Mouse (Mus musculus) G1E-ER4 (cell line): ENCODE results near the gene Dolk. TPM values are rescaled to one million over a fixed set of nuclear protein-coding genes. Genes with fewer than 3 reads are reported as not detected.

Source experiments
- GATA1 ChIP-seq: IDR thresholded peaks from one replicate; pipeline ENCODE4 v1.8.0; 2012; ENCODE audit warnings: low read length, inconsistent platforms
- polyA plus RNA-seq: library from polyadenylated mRNA; stranded (reverse); fragments of >175 nt; gene quantifications from 2 replicates; pipeline ENCODE4 v1.2.3, GENCODE M21; 2012

The Dolk gene
- polyA plus RNA-seq, 1 experiment, result 5.8 TPM

- no peak for TF ChIP-seq GATA1
Measured at GRCm38 (mm10) chr2:30283193-30283592, 2.9 kb downstream of the Dolk start.

DNA sequence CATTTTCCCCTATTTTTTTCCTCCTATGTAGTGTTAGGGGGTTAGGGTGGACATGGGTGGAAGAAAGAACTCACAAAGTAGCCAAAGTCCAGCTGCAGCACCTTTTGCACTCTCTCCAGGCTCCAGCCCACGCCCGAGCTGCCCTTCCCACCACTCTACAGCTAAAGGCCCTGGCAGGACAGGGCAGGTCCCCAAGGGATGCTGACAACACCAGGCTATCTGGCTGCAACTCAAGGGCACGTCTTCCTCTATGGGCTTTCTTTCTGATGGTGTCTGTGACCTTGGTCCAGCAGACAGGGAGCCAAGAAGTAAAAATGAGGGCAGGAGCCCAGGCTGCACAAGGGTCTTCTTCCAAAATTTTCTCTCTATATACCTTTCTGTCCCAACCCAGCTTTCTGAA is 4.5 kb downstream of the Dolk start:
- no peak for TF ChIP-seq GATA1

DNA sequence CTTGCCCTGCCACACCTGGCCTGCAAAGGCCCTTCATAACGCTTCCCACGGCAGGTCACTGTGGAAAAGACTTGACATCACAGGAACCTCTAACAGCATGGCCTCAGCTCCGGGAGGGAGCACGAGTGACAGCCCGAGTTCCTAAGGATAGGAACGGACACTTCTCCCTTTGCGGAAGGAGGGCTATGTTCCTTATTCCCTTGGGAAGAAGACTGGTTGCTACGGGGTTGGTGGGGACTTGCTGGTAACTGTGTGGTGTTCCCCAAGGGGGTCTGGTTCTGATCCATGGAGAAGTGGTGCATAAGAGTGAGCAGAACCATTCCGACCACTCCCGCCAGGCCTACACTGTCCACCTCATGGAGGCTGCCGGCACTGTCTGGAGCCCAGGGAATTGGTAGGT is 5.4 kb downstream of the Dolk start, which contains the start of gene Gm28038:
TSS of gene Gm28038 (plus strand) at position 301 of the 400 bp plus-strand sequence.
- no peak for TF ChIP-seq GATA1

DNA sequence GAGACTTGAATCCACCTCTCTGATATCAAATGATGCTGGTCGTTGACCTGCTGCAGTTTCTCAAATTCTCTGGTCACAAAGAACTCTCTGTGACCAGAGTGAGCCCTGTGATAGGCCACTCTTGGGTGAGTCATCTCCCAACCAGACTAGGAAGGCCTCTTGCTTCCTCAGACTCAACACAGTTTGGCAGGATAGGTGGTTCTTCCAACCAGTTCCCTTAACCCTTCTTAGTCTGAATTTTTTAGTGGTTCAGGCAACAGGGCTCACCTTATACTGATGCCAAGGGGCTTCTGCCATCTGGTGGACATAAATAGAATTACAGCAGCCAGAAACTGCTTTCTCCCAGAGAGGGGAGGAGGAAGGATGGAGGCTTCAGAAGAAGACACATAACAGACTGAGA is 16.0 kb downstream of the Dolk start:
- no peak for TF ChIP-seq GATA1

- no peak for TF ChIP-seq GATA1
Measured at GRCm38 (mm10) chr2:30269241-30269990, 16.7 kb downstream of the Dolk start.

DNA sequence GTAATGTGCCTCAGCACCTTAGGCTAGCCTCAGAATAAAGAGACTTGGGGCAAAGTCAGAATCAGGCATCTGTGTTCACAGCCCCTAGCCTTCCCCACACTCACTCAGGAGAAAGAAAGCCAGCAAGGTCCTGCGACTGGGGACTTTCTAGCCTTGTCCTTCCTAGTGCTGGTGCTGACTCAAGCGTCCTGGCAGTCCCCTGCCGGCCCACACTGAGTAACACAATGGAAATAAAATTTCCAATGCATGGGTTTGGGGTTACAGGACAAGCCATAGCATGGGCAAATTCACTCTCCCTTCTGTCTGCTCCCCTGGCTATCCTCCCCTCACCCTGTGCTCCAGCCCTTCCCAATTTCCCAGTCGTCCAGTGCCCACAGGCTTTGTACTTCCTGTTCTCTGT is 17.8 kb downstream of the Dolk start:
- TF ChIP-seq GATA1, result no peak

DNA sequence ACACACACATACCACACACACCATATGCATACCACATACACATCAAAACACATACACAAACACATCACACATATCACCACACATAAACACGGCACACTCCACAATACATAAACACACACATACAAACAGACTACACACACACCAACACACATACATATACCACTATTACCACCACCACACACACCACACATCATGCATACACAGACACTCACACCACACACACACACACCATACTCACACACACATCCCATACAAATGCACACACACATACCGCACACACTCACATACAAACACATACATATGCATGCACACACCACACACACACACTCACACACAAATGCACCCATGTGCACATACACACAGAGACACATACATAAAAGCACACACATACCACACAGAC is 18.7 kb downstream of the Dolk start:
- TF ChIP-seq GATA1, result no peak

GRCm38 (mm10) chr2:30266392-30266941 is 19.7 kb downstream of the Dolk start:
- no peak for TF ChIP-seq GATA1

DNA sequence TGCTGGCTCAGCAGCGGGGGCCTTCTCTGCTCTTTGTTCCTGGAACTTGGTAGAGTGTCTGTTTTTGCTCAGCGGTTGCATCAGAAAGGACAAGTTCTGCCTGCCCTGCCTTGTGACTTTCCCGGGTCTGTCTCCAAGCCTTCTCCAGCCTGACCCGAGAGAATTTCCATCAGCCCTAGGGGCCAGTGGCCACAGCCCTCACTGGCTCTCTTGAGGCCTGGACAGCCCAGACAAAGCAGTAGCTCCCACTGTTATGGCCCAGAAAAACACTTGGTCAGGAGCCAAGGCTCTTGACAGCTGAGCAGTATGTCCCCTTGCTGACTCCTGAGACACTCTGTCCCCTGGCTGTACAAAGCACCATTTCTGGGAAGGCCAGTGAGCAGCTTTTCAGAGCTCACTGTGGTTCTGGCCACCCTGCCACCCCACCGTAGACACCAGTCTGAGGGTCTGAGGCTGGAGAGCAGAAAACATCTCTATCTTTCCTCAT is 20.3 kb downstream of the Dolk start, which contains the start of gene Phyhd1:
TSS of gene Phyhd1 (plus strand) at position 437 of the 487 bp plus-strand sequence.
- no peak for TF ChIP-seq GATA1

- no peak for TF ChIP-seq GATA1
Measured at GRCm38 (mm10) chr2:30264671-30265519, 21.2 kb downstream of the Dolk start.

DNA sequence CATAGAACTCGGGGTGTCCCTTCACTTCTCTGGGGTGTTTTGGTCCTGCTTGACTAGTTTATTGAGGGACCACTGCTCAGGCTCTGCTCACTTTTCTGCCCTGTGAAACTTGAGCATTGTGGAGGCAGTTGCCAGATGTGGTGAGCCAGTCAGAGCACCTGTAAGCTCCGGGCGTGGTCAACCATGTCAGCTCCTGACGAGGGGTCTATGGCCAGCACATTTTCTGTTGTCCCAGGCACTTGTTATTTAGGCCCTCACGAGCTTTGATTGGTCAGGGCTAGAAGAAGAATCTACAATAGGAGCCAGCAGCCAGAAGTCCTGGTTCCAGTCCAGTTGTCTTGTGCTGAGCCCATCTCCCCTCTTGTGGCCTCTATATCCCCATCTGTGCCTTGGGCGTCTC is 22.3 kb downstream of the Dolk start:
- no peak for TF ChIP-seq GATA1

- TF ChIP-seq GATA1, result no peak
Measured at GRCm38 (mm10) chr2:30262840-30263441, 23.2 kb downstream of the Dolk start.

DNA sequence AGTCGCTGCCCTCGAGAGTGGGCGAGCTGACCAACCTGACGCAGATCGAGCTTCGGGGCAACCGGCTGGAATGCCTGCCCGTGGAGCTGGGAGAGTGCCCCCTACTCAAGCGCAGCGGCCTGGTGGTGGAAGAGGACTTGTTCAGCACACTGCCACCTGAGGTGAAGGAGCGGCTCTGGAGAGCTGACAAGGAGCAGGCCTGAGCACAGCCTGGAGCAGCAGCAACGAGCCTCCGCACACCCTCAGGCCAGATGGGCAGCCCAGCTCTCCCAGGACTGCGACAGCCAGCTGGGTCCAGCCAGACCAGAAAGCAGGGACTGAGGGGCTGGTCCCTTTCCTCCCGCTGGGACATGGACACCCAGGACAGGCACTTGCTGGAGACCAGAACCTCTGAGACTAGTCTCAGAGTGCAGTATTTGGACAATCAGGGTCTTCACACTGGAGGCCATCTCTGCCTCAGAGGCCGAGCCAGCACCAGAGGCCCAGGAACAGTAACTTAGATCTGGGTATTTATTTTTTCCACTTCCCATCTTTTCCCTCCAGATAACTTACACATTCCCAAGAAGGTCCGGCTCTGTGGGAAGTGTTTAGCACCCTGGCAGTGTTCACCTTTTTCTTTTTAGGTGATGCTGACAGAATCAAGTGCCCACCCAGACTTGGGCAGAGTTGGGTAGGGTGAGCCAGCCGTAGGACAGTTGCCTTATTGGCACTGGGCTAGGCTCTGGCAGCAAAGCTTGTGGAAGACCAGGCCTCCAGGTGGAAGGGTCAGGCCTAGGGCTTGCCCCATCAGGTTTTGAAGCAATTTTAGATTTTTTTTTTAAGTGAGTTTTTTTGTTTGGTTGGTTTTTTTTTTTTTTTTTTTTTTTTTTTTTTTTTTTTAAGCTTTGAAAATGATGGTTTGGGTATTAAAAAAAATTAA is 24.0 kb downstream of the Dolk start:
- no peak for TF ChIP-seq GATA1

- TF ChIP-seq GATA1, result no peak
Measured at GRCm38 (mm10) chr2:30261064-30261736, 24.9 kb downstream of the Dolk start.
